Mouse (Mus musculus) granulocyte monocyte progenitor cell, adult 5-6 weeks (primary cell): ENCODE results near the gene Adamts20. TPM values are rescaled to one million over a fixed set of nuclear protein-coding genes. Genes with fewer than 3 reads are reported as not detected.
"Not testable (repeated sequence)": the region's sequence is repeated elsewhere in the genome, so short reads cannot be mapped to it uniquely, and the experiment has no call there.

Experiments used
- ATAC-seq: replicated peaks from 2 replicates; pipeline ENCODE4 v1.8.0; 2016; ENCODE audit warnings: mild to moderate bottlenecking, moderate TSS enrichment, inconsistent platforms; ENCODE audit not compliant: poor library complexity, severe bottlenecking
- total RNA-seq, 2 experiments: library from RNA; stranded (forward) in 1 of 2; stranded (reverse) in 1 of 2; fragments of 200-712, 200-1000 nt in 1 of 2; fragments of >200 nt in 1 of 2; fragmentation: Nextera tagmentation in 1 of 2; gene quantifications; 2 replicates each; pipeline ENCODE4 v1.2.3; 2014 to 2017

Adamts20 gene
- total RNA-seq, 2 experiments from 2014 or later: not detected

DNA sequence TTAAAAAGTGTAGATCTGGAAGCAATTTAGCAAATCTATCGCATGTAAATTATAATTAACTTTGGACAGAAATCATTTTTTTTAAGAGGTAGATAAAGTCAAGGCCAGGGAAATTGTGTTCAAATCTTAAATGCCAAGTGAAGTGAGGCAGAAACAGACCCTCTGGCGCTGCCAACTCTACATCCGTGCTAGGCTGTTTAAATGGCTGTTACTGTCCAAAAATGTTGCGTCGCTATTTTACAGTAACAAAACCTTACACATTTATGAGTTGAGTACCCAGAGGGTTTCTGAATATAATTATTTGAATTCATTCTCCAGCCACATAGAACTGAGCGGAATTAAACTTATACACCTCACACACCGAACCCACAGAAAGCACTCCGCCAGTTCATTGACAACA lies 13.6 kb downstream of the Adamts20 start:
- ATAC-seq: no peak

DNA sequence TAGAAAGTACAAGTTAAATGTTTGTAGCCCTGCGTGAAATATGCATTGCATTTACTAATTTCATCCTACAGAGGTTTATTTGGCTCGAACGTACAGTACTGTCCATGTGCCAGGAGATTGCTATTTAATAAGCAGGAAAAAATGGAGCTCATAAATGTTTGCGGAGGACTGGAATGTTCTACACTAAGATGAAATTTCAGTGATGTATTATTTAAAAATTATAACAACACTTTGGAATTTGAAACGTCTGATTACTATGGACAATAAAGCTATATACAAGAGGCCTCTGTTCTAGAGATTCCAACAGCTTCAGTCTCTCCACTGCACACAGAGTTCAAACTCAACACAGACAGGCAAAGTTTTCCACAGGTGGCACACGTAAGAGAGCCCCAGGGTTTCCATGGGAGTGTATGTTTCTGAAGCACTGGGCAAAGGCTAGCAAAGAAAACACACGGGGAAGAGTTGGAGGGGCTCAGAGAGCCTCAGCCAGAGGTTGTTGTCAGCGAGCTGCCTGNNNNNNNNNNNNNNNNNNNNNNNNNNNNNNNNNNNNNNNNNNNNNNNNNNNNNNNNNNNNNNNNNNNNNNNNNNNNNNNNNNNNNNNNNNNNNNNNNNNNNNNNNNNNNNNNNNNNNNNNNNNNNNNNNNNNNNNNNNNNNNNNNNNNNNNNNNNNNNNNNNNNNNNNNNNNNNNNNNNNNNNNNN lies 20.6 kb downstream of the Adamts20 start:
- ATAC-seq: no peak

DNA sequence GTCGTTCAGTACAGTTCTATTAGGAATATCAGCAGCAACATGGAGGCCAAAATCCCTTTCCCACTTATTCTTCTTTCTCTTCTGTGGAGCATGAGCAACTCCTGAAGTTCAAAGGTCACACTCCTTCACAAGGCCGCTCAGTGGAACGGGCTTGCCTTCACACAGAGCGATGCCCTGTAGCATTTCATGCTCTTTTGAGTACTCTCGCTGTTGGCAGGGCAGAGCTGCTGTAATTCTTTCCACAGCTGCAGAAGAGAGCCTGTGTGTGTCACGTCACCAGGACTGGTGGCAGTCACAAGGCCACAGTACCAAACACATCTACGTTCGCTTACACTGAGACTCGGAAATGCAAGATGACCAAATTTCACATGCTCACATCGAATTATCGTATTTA lies 21.2 kb downstream of the Adamts20 start:
- ATAC-seq: no peak

DNA sequence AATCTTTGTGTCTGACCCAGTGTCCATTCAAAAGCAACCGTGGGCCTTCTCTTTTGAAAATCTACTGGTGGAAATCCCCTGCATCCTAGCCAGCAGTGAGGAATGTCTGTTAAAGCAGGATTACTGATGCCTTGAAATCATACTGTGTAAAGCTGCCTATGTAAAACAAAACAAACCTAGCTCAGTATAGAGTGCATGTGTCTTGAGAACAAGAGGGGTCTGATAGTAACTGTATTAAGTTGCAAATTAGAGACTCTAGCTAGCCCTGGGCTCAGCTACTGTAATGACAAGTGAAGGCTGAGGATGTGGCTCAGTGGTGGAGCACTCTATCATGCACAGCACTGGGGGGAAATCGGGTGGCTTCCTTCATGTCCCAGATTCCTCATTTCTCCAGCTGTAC lies 22.2 kb downstream of the Adamts20 start:
- no peak for ATAC-seq

DNA sequence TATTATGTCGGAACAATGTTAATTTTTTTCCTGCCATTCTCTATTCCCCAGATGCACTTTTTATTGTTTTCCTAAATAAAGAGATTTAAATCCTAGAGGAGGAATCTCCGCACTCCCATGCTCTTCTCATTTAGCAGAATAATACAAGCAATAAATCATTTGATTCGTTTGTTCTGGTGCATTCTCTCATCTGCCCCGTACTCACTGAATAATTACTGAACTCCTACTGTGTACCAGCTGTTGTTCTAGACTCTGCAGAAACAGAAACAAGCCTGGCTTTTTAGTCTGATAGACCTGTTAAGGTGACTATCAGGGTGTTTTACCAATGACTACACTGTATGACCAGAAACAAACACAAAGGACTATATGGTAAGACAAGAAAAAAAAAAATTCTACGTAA lies 29.7 kb downstream of the Adamts20 start:
- no peak for ATAC-seq

DNA sequence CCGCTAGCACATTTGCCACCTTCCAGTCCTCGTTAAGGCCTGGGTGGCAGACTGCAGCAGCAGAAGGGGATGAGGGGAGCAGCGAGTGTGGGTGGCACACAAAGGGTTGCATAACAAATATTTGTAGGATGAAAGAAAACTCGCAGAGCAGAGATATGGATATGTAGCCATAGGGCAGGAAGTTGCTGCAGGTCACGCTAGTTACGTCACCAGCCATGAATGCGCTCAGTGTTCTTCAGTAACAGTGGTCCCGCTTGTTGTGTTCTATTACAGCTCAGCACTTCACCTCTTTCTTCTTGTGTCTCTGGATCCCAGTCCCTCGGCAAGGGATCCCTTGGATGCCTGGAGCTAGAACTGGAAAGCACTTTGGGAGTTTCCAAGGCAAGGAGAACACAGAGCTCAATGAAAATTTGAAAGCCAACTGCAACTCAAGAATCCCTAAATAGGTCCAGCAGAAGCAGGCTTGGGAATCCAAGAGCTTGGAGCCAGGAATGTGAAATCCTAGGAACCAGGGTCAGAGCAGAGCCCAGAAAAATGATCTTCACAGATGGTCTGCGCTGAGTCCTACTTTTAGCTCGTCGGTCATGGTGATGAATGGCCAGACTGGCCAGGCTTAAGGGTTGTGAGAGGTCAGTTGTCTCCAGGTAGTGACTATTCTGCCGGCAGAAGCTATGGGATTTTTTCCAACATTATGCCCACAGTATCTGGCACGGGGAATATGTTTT lies 34.4 kb downstream of the Adamts20 start:
- 0 out of 2 replicates have a peak, but pooled peaks have one; percentile 25 for ATAC-seq

DNA sequence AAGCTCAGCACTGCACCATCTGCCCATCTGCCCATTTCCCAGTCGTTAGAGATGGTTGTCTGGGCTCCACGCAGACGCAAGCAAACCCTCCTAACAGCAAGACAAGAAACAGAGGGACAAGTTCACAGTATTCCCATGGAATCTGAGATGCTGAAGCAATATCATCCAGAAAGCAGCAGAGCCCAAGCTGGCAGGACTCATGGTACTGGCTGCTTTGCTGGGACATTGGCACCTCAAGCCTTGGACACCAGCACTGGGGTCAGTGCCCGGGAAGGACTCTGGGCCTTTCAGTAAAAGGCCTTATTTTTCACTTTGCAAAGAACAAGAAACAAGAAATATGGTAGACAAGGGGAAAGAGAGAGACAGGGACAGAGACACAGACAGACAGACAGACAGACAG lies 36.5 kb downstream of the Adamts20 start:
- ATAC-seq: no peak

DNA sequence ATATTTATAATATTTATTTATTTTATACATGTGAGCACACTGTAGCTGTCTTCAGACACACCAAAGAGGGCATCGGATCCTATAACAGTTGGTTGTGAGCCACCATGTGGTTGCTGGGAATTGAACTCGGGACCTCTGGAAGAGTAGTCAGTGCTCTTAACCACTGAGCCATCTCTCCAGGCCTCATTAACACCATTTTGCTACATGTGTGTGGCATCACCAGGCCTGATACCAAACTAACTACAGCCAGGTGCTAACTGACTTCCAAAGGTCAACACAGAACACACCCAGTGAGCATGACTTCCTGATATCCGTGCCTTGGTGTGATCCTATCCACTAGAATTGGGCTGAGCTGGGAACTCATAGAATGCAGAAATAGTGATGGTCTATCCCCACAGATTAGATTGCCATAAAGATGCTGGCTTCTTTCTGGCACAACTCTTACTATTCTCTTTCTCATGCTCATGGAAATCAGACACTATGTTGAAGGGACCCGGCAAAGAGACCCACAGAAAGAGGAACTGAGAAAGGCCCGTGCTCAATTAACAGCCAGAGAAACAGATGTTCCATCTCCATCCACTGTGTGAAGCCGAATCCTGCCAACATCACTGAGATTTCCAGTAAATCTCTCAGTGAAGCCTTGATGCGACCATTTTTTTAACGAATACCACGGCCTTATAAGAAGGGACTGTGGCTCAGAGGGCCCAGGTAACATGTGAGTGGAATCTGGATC lies 37.6 kb downstream of the Adamts20 start:
- ATAC-seq: no peak

DNA sequence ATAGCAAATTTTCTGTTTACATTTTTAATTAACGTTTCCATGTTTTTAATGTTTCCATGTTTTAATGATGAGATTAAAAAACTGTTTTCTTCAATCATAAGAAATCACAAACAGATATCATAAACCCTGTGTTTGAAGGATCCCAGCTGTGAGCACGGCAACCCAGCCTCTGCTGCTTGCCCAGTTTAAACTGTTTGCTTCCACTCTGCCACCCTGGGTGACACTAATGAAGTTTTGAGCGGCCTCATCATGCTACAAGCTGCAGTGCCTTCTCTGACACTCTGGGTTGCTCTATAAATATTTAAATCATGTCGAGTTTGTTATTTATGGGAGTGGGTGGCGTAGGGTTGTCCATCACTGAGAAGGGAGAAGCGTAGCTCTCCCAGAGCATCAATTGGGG lies 44.7 kb downstream of the Adamts20 start:
- ATAC-seq: no peak

DNA sequence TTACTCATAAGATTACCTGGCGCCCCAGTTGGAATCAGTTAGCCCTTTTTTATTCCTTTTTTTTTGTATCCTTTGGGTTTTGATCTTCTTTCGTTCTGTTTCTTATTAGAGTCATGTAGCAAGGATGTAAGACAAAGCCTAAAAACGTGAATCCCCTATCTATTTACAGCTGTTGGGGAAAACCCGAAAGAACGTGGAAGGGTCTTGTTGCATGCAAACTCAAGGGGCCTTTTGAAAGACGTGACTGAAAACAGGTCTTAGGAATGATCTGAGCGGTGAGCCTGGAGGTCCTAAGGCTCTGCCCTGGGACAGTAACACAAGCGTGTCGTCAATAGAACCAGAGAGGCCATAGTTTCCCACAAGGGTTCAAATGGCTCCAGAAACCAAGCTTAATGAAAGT lies 46.1 kb downstream of the Adamts20 start:
- ATAC-seq: no peak

DNA sequence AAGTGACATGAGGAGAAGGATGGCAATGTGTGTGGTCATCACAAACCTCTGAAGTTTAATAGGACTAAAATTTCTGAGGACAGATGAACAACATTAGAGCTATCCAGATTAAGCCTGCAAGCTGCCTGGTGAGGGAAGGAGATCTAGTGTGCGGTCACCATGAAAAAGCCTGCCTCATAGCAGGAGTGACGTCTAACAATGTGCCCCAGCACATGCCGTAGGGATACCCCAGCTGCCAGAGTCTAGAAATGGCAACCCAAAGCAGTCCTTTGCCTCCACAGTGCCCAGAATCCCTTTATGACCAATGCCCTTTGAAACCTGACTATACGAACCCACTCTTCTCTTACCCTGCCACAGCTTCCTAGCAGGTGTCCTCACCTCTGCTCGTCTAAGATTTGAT lies 46.8 kb downstream of the Adamts20 start:
- no peak for ATAC-seq

DNA sequence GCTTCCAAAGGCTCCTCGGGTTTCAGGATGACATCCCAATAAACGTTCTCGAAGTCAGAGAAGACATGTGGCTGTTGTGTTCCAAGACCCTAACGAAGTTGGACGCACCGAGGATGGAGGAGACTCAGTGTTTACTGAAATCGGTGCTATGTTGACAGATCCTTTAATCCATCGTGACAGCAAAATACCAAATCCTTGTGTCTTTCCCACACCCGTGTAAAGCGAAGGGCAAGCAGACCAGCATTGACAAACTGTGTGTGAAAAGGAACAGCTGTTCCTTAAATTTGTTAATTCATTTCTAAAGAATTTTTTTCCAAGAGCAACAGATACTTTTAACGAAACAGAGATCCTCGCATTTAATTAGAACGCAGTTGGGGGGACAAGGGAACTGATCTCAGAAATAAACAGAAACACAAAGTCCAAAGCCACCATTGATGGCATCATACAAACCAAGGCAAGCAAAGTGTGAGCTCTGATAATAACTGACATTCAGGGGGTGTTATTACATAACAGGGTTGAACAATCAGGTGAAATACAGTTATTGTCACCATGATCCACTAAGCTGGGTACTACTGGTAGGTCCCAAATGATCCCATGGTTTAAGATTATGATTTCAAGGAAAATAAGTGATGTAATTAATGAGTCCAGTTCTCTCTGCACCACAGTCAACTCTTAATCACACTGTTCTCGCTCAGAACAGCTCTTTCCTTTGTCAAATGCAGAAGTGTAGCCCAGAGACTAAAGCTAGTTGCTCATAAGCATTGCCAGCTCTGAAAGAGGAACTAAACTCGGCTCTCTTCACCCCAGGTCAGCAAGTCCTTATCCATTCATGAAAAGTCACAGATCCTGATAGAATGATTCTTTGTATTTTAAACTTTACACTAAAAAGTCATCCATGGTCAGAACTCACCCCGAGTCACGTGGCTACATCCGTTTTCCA lies 47.7 kb downstream of the Adamts20 start:
- peak; percentile 93 for ATAC-seq

DNA sequence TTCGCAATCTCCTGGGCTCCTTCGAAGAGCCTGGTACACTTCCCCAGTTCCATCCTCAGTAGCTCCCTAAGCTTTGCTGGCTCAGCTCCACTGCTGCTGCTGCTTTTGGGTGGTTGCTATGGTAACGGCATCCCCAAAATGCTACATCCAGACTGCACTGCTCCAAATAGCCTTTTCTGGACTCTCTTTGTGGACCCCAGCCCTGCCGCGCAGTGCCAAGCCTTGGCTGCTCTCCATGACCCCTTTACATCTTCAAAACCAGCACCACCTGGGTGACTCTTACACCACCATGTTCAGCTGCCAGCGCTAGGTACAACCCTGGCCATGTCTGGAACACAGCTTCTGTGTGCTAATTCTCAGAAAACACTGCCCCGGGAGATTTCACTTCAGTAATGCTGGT lies 55.4 kb downstream of the Adamts20 start:
- no peak for ATAC-seq

DNA sequence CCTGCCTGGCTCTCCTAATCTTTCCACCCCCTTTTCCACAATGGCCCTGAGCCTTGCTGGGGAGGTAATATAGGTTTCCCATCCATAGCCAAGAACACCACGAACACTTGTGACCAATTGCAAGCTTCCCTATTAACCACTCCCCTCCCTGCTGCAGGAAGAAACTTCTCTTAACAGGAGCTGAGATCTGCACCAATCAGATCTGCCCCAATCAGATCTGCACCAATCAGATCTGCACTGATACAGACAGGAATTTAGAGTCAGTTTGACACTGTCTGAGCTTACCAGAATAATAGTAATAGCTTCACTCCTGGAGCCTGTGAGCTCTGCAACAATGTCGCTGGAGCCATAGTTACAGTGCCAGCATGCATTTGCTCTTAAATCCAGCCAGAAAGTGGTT lies 58.9 kb downstream of the Adamts20 start:
- no peak for ATAC-seq

DNA sequence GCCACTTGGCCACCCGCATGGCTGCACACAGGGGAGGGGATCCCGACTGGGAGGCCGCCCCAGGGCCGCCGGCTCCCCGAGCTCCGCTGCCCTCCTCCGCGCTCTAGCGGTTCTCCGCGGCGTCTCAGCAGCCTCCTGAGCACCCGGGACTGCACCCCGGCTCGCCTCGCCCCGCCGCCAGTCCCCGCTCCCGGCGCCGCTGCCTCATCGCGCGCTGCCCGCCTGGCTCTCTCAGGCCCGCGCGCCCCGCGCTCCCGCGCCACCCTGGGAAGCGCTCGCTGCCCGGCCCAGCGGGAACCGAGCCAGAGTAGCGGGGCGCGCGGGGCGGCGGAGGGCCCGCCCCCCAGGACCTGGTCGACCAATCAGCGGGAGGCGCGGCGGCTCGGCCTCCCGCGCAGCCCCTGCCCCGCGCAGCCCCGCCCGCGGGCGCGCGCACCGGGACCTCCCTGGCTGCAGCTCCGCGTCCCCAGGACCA lies 61.1 kb downstream of the Adamts20 start:
- ATAC-seq: peak; percentile 77

DNA sequence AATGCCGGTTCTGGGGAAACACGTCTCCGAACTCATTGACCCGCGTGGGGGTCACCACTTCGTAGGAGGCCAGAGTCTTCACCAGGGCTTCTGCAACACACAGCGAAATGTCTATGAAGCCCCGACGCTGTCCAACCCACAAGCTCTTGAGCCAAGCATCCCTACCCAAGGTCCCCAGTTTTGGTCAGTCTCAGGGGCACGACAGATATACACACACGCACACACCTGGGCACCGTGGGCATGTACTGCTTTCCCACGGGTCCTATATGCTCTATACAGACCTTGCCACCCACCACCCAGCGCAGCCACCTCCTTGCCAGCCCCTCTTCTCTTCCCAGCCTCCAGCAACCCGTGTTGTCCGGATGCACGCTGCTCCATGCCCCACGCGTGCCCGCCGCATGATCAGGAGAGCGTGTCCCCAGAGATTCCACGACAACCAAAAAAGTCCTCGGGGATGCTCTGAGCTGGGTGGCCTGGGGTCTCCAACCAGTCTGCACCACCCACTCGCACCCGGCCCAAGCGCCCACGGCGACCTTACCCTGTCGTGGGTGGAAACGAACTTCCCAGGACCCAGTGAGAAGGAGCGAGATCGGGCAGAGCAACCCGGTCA lies 61.7 kb downstream of the Adamts20 start:
- peak; percentile 21 for ATAC-seq

DNA sequence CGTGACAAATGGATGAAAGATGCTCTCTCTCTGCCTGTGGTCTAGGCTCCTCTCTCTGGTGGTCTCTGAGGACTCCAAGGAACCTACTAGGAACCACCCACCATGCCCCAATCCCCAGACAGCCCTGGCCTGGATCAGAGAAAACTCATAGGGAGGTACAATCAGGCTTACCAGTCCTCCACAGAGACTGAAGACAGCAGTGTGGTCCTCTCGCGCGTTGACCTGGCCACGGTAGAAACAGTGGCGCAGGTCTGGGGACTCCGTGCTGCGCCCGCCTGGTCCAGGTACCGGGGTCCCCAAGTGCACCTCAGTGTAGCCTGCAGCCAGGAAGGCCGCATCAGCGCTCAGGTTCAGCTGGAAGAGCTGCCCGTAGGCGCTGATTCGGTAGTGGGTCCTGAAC lies 62.2 kb downstream of the Adamts20 start:
- no peak for ATAC-seq

DNA sequence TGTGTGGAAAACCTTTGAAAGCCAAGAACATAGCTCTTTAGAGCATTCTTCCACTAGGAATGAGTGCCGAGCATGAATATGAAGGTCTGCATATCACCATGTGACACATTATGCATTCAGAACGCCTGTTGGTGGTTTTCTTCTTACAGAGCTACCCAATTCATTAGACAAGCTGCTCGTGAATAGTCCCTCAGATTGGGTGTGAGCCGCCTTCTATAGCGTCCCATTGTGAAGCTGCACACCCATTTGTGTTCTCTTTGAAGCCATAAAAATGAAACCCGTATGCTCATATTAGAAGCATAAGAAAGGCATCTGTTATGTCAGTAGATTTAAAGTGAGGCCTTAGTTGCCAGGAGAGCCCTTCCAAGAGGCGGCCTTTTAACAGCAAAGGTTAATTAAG lies 72.5 kb downstream of the Adamts20 start:
- no peak for ATAC-seq

DNA sequence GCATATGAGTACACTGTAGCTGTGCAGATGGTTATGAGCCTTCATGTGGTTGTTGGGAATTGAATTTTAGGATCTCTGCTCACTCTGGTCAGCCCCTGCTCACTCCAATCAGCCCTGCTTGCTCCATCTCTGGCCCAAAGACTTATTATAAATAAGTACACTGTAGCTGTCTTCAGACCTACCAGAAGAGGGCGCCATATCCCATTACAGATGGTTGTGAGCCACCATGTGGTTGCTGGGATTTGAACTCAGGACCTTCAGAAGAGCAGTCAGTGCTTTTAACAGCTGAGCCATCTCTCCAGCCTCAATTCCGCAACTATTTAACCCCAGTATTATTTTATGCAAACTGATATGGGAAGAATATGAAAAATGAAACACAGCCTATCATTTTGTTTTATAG lies 75.1 kb downstream of the Adamts20 start:
- not testable (repeated sequence) for ATAC-seq

DNA sequence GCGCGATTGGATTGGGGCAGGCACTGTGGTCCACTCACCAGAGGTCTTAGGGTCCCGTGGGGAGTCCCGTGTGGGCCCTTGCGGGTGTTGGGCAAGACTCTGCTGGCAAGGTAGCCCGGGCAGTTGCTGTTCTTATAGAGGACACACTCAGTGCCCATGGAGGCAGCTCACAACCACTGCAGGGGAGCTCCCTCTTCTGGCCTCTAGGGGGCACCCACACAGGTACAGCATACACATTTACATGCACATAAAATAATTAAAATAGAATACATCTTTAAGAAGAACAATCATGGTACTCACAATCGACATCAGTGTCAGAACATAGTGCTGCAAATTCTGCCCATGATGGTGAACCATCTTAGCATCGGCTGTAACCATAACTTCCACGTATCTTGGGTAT lies 85.8 kb downstream of the Adamts20 start:
- no peak for ATAC-seq
